Mouse (Mus musculus): Measurements from ENCODE around the gene Casc4. TPM values are rescaled to one million over a fixed set of nuclear protein-coding genes. Genes with fewer than 3 reads are reported as not detected.
"Not testable (repeated sequence)": the region's sequence is repeated elsewhere in the genome, so short reads cannot be mapped to it uniquely, and the experiment has no call there.

Casc4 gene
- polyA plus RNA-seq, 1 experiment from 2014 or later, result 16.4 TPM

GRCm38 (mm10) chr2:121885509-121886106 is 18.8 kb downstream of the Casc4 start:
- Histone ChIP-seq H3K4me1 (ENCODE audit: control insufficient read depth, insufficient read depth, low read length) (no peaks in the 10 kb centered on the region), H3K9ac (replicated peaks; ENCODE audit: low read length) (no peak overlapping the region), H3K27ac (replicated peaks; ENCODE audit: low read depth, low read length) (no peak overlapping the region), H3K4me3 (ENCODE audit: low read depth, low read length) (no peak overlapping the region), H3K4me2 (ENCODE audit: low read depth, low read length) (no peak overlapping the region), H3K27me3 (ENCODE audit: control insufficient read depth, insufficient read depth, low read length) (no peaks in the 10 kb centered on the region), H3K36me3 (replicated peaks; ENCODE audit: control insufficient read depth, insufficient read depth, low read depth, low read length) (no peaks in the 10 kb centered on the region), H3K9me3 (replicated peaks; ENCODE audit: control insufficient read depth, low read length) (no peaks in the 10 kb centered on the region)
- no peak for ATAC-seq (replicated peaks; ENCODE audit: insufficient number of reproducible peaks, low FRiP score, low TSS enrichment, low read depth)
- no peak for DNase-seq (ENCODE audit: low spot score)
- 63% methylated on average over 1 of the region's 1 CpGs for WGBS

DNA sequence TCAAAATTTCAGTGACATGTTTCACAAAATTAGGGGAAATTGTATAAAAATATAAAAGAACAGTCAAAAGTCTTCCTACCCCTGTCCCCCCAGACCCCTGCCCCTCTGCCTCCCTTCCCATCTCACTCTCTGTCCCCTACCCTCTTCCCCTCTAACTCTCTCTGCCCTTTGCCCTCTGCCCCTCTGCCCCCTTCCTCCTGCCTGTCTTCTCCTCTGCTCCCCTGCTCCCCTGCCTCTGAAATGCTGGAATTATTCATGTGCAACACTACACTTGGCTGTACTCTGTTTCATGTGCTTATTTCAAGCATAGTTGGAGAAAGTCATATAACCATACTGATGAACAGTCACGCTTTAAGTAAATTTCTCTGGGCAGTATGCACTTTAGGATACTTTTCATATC is 19.6 kb downstream of the Casc4 start:
- Histone ChIP-seq H3K27ac (replicated peaks; ENCODE audit: low read depth, low read length) (no peak overlapping the region), H3K4me1 (ENCODE audit: control insufficient read depth, insufficient read depth, low read length) (no peaks in the 10 kb centered on the region), H3K36me3 (replicated peaks; ENCODE audit: control insufficient read depth, insufficient read depth, low read depth, low read length) (no peaks in the 10 kb centered on the region), H3K9me3 (replicated peaks; ENCODE audit: control insufficient read depth, low read length) (no peaks in the 10 kb centered on the region), H3K4me3 (ENCODE audit: low read depth, low read length) (no peak overlapping the region), H3K27me3 (ENCODE audit: control insufficient read depth, insufficient read depth, low read length) (no peaks in the 10 kb centered on the region), H3K4me2 (ENCODE audit: low read depth, low read length) (no peak overlapping the region), H3K9ac (replicated peaks; ENCODE audit: low read length) (no peak overlapping the region)
- 94% methylated on average over 1 of the region's 1 CpGs for WGBS
- no peak for ATAC-seq (replicated peaks; ENCODE audit: insufficient number of reproducible peaks, low FRiP score, low TSS enrichment, low read depth)
- no peak for DNase-seq (ENCODE audit: low spot score)

GRCm38 (mm10) chr2:121888720-121889497 is 22.1 kb downstream of the Casc4 start:
- Histone ChIP-seq H3K36me3 (replicated peaks; ENCODE audit: control insufficient read depth, insufficient read depth, low read depth, low read length) (no peaks in the 10 kb centered on the region), H3K4me2 (ENCODE audit: low read depth, low read length) (no peak overlapping the region), H3K27me3 (ENCODE audit: control insufficient read depth, insufficient read depth, low read length) (no peaks in the 10 kb centered on the region), H3K4me1 (ENCODE audit: control insufficient read depth, insufficient read depth, low read length) (no peaks in the 10 kb centered on the region), H3K9ac (replicated peaks; ENCODE audit: low read length) (no peak overlapping the region), H3K9me3 (replicated peaks; ENCODE audit: control insufficient read depth, low read length) (no peaks in the 10 kb centered on the region), H3K4me3 (ENCODE audit: low read depth, low read length) (no peak overlapping the region), H3K27ac (replicated peaks; ENCODE audit: low read depth, low read length) (no peak overlapping the region)
- DNase-seq (ENCODE audit: low spot score) (no peak), ATAC-seq (replicated peaks; ENCODE audit: insufficient number of reproducible peaks, low FRiP score, low TSS enrichment, low read depth) (no peak)
- WGBS, result 82% methylated on average over 3 of the region's 3 CpGs

DNA sequence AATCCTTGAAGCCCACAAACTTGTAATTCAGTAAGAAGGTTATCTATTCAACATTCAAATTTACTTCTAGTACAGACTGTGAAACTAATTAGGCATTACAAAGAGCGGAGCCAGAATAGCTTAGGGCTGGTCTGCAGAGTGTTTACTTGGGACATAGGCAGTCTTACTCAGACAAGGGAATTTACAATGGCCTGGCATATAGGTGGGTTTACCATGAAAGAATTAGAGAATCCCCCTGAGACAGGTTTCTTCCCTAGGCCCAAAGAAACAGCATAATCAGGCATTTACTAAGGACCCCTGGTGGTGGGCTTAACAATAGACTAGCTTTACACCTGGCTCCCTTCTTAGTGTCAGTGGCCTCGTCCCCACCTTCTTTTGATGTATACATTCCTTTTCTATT is 28.5 kb downstream of the Casc4 start:
- 100% methylated on average over 2 of the region's 2 CpGs for WGBS
- H3K36me3 ChIP-seq (replicated peaks; ENCODE audit: control insufficient read depth, insufficient read depth, low read depth, low read length), result no peaks in the 10 kb centered on the region
- ATAC-seq (replicated peaks; ENCODE audit: insufficient number of reproducible peaks, low FRiP score, low TSS enrichment, low read depth) (no peak), DNase-seq (ENCODE audit: low spot score) (no peak)
- H3K4me3 ChIP-seq (ENCODE audit: low read depth, low read length), result no peak overlapping the region
- H3K4me1 ChIP-seq (ENCODE audit: control insufficient read depth, insufficient read depth, low read length), result no peaks in the 10 kb centered on the region
- H3K9me3 ChIP-seq (replicated peaks; ENCODE audit: control insufficient read depth, low read length), result no peaks in the 10 kb centered on the region
- H3K9ac ChIP-seq (replicated peaks; ENCODE audit: low read length), result no peak overlapping the region
- H3K27ac ChIP-seq (replicated peaks; ENCODE audit: low read depth, low read length), result no peak overlapping the region
- H3K27me3 ChIP-seq (ENCODE audit: control insufficient read depth, insufficient read depth, low read length), result no peaks in the 10 kb centered on the region
- no peak overlapping the region for H3K4me2 ChIP-seq (ENCODE audit: low read depth, low read length)

DNA sequence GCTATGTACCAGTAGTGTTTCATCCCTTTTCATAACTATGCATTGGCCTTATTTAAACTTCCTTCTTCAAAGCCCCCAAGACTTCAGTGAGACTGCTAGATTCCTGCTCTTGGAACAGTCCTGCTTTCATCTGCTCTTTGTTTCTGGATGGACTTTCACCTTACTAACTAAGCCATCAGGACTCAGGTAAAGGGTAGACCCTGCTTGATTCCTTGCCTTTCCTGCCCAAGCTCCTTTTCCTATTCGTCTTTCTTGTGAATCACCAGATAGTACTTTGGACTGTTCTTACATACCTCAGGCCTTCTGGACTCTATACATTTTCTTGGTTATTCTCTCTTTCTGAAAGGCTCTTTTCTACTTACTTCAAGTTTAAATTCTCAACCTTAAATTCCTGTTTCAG is 30.1 kb downstream of the Casc4 start:
- Histone ChIP-seq H3K9me3 (replicated peaks; ENCODE audit: control insufficient read depth, low read length) (no peaks in the 10 kb centered on the region), H3K4me2 (ENCODE audit: low read depth, low read length) (no peak overlapping the region), H3K27me3 (ENCODE audit: control insufficient read depth, insufficient read depth, low read length) (no peaks in the 10 kb centered on the region), H3K4me1 (ENCODE audit: control insufficient read depth, insufficient read depth, low read length) (no peaks in the 10 kb centered on the region), H3K27ac (replicated peaks; ENCODE audit: low read depth, low read length) (no peak overlapping the region), H3K4me3 (ENCODE audit: low read depth, low read length) (no peak overlapping the region), H3K9ac (replicated peaks; ENCODE audit: low read length) (no peak overlapping the region), H3K36me3 (replicated peaks; ENCODE audit: control insufficient read depth, insufficient read depth, low read depth, low read length) (no peaks in the 10 kb centered on the region)
- WGBS, result 89% methylated on average over 1 of the region's 1 CpGs
- no peak for DNase-seq (ENCODE audit: low spot score)
- ATAC-seq (replicated peaks; ENCODE audit: insufficient number of reproducible peaks, low FRiP score, low TSS enrichment, low read depth), result no peak

- Histone ChIP-seq H3K4me1 (ENCODE audit: control insufficient read depth, insufficient read depth, low read length) (no peaks in the 10 kb centered on the region), H3K4me3 (ENCODE audit: low read depth, low read length) (no peak overlapping the region), H3K27me3 (ENCODE audit: control insufficient read depth, insufficient read depth, low read length) (no peaks in the 10 kb centered on the region), H3K9ac (replicated peaks; ENCODE audit: low read length) (no peak overlapping the region), H3K4me2 (ENCODE audit: low read depth, low read length) (no peak overlapping the region), H3K9me3 (replicated peaks; ENCODE audit: control insufficient read depth, low read length) (no peaks in the 10 kb centered on the region), H3K27ac (replicated peaks; ENCODE audit: low read depth, low read length) (no peak overlapping the region), H3K36me3 (replicated peaks; ENCODE audit: control insufficient read depth, insufficient read depth, low read depth, low read length) (no peaks in the 10 kb centered on the region)
- 89% methylated on average over 3 of the region's 3 CpGs for WGBS
- DNase-seq (ENCODE audit: low spot score) (no peak), ATAC-seq (replicated peaks; ENCODE audit: insufficient number of reproducible peaks, low FRiP score, low TSS enrichment, low read depth) (no peak)
Measured at GRCm38 (mm10) chr2:121909975-121910374, 43.2 kb downstream of the Casc4 start.

DNA sequence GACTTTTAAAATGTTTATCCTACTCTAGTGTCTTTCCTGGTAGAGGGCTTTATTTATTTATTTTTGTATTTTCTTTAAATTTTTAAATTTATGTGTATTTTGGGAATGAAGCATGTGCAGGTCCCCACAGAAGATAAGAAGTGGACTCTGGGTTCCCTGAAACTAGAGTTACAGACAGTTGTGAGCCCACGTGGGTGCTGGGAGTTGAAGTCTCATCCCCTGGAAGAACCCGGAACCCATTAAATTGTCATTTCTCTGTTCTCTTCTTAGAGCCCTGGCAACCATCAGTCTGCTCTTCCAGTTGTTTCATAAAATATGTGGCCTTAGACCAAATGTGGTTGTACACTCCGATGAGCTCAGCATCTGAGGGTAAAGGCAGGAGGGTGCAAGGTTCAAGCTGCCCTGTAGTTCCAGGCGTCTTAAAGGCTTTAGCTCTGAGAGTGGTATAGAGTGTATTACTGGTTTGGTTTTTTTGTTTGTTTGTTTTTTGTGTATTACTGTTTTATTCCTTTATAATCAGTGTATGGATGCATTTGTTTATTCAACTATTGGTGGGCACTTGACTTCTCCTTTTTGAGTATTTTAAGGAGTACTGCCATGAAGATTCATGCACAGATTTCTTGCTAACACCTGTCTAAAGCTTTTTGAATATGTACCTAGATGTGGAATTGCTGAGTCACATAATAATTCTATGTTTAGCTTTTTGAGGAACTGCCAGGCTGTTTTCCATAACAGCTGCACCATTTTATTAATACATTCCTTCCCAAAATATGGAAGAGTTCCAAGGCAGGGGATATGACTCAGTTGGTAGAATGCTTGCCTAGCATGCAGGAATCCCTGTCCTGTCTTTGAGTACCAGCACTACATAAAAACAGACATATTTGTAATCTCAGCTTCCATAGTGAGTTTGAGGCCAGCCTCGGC is 49.5 kb downstream of the Casc4 start:
- H3K4me2 ChIP-seq (ENCODE audit: low read depth, low read length), result no peak overlapping the region
- no peak overlapping the region for H3K9ac ChIP-seq (replicated peaks; ENCODE audit: low read length)
- H3K36me3 ChIP-seq (replicated peaks; ENCODE audit: control insufficient read depth, insufficient read depth, low read depth, low read length), result no peaks in the 10 kb centered on the region
- no peak for DNase-seq (ENCODE audit: low spot score)
- ATAC-seq (replicated peaks; ENCODE audit: insufficient number of reproducible peaks, low FRiP score, low TSS enrichment, low read depth), result no peak
- no peaks in the 10 kb centered on the region for H3K4me1 ChIP-seq (ENCODE audit: control insufficient read depth, insufficient read depth, low read length)
- WGBS, result 90% methylated on average over 5 of the region's 5 CpGs
- no peaks in the 10 kb centered on the region for H3K9me3 ChIP-seq (replicated peaks; ENCODE audit: control insufficient read depth, low read length)
- H3K27me3 ChIP-seq (ENCODE audit: control insufficient read depth, insufficient read depth, low read length), result no peaks in the 10 kb centered on the region
- no peak overlapping the region for H3K27ac ChIP-seq (replicated peaks; ENCODE audit: low read depth, low read length)
- no peak overlapping the region for H3K4me3 ChIP-seq (ENCODE audit: low read depth, low read length)

DNA sequence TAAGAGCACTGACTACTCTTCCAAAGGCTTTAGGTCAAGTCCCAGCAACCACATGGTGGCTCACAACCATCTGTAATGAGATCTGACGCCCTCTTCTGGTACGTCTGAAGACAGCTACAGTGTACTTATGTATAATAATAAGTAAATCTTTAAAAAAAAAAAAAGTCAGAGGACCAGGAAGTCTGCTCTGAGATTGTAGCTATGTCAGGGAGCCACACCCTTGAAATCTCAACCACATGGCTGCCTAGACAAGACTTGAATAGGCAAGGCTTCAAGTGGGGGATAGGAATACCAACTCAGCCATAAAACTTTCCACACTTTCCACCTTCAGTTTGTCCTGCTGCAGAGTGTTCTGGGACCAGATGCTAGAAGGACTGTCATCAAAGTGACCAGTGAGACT is 70.9 kb downstream of the Casc4 start:
- H3K4me1 ChIP-seq (ENCODE audit: control insufficient read depth, insufficient read depth, low read length); ATAC-seq (replicated peaks; ENCODE audit: insufficient number of reproducible peaks, low FRiP score, low TSS enrichment, low read depth); H3K36me3 ChIP-seq (replicated peaks; ENCODE audit: control insufficient read depth, insufficient read depth, low read depth, low read length); H3K9ac ChIP-seq (replicated peaks; ENCODE audit: low read length); H3K4me3 ChIP-seq (ENCODE audit: low read depth, low read length); DNase-seq (ENCODE audit: low spot score); H3K27me3 ChIP-seq (ENCODE audit: control insufficient read depth, insufficient read depth, low read length); H3K4me2 ChIP-seq (ENCODE audit: low read depth, low read length); H3K27ac ChIP-seq (replicated peaks; ENCODE audit: low read depth, low read length); H3K9me3 ChIP-seq (replicated peaks; ENCODE audit: control insufficient read depth, low read length): not testable (repeated sequence)
- 87% methylated on average over 2 of the region's 2 CpGs for WGBS

Data from embryonic facial prominence, embryonic 11.5 days (tissue).